Mouse (Mus musculus) left cerebral cortex, postnatal 36 days (tissue): Measurements from ENCODE around the gene Zfp322a. TPM values are rescaled to one million over a fixed set of nuclear protein-coding genes. Genes with fewer than 3 reads are reported as not detected.
A peak's percentile ranks its signal among the peaks of the same experiment; 100 is the strongest.
"Not testable (repeated sequence)": the region's sequence is repeated elsewhere in the genome, so short reads cannot be mapped to it uniquely, and the experiment has no call there.

Source experiments
- DNase-seq, 2 experiments: peaks; one replicate each; pipeline ENCODE4 v3.0.0; 2021 to 2022; ENCODE audit warnings: low spot score in 2 of 2, mixed read lengths in 1 of 2
- intact Hi-C: fragments of 180-260 bp; cut with DNase I; formaldehyde crosslinking; loops from one replicate; pipeline ENCODE4 v1.15.1; 2025
- total RNA-seq, 2 experiments: library from RNA; stranded (reverse); gene quantifications; 2 replicates each; pipeline ENCODE4 v1.2.3; 2021

Gene Zfp322a
- 10 to 100 TPM; 26.3 to 35.5 TPM for total RNA-seq

- intact Hi-C loops: no loop called here
- peak; percentile 97 for DNase-seq
Observed at GRCm38 (mm10) chr13:23368583-23369420, at the start of gene Zfp322a. Zfp322a (minus strand) TSS chr13:23369208.

GRCm38 (mm10) chr13:23412630-23413521 is 43.9 kb upstream of the Zfp322a start:
- intact Hi-C loops: loop anchor here (1.0 to 5.0 kb wide), 2 partner anchors 12 to 1381 kb away; no protein-coding TSS in a partner anchor

GRCm38 (mm10) chr13:23412211-23412629 is 43.2 kb upstream of the Zfp322a start:
- DNase-seq: peak in 1 of 2 experiments; percentile 60
- intact Hi-C loops: loop anchor here (1.0 to 5.0 kb wide), 2 partner anchors 11 to 1380 kb away; no protein-coding TSS in a partner anchor

More at GRCm38 (mm10) chr13:23412630-23413521, 43.9 kb upstream of the Zfp322a start:
- peak; percentile 66 to 79 for DNase-seq

- DNase-seq: no peak
- intact Hi-C loops: loop anchor here (1.0 to 5.0 kb wide), 2 partner anchors 10 to 1379 kb away; no protein-coding TSS in a partner anchor
Observed at GRCm38 (mm10) chr13:23411311-23412210, 42.6 kb upstream of the Zfp322a start.

- DNase-seq: no peak
- intact Hi-C loops: loop anchor here (5.0 kb wide), 1 partner anchor 1378 kb away; no protein-coding TSS in a partner anchor
Observed at GRCm38 (mm10) chr13:23410632-23411031, 41.6 kb upstream of the Zfp322a start.

GRCm38 (mm10) chr13:23402626-23403025 is 33.6 kb upstream of the Zfp322a start:
- intact Hi-C loops: loop anchor here (5.0 to 10.0 kb wide), 2 partner anchors 105 to 1348 kb away; no protein-coding TSS in a partner anchor
- no peak for DNase-seq

GRCm38 (mm10) chr13:23401683-23402527 is 32.9 kb upstream of the Zfp322a start:
- intact Hi-C loops: loop anchor here (1.0 to 10.0 kb wide), 3 partner anchors 10 to 1347 kb away; no protein-coding TSS in a partner anchor
- DNase-seq: peak; percentile 53 to 79

GRCm38 (mm10) chr13:23400771-23401682 is 32.0 kb upstream of the Zfp322a start:
- intact Hi-C loops: loop anchor here (1.0 to 10.0 kb wide), 3 partner anchors 11 to 1346 kb away; no protein-coding TSS in a partner anchor
- DNase-seq: no peak

GRCm38 (mm10) chr13:23396913-23397312 is 27.9 kb upstream of the Zfp322a start:
- intact Hi-C loops, DNase-seq: not testable (repeated sequence)

- intact Hi-C loops: no loop called here
- DNase-seq: peak in 1 of 2 experiments; percentile 11
Observed at GRCm38 (mm10) chr13:23396246-23396703, 27.3 kb upstream of the Zfp322a start.

GRCm38 (mm10) chr13:23395301-23396245 is 26.6 kb upstream of the Zfp322a start:
- intact Hi-C loops: no loop called here
- peak; percentile 7 to 10 for DNase-seq

GRCm38 (mm10) chr13:23387548-23387947 is 18.5 kb upstream of the Zfp322a start:
- intact Hi-C loops: no loop called here
- no peak for DNase-seq

GRCm38 (mm10) chr13:23383127-23383526 is 14.1 kb upstream of the Zfp322a start:
- intact Hi-C loops: no loop called here
- DNase-seq: no peak

GRCm38 (mm10) chr13:23372433-23372832 is 3.4 kb upstream of the Zfp322a start:
- intact Hi-C loops: no loop called here
- no peak for DNase-seq

GRCm38 (mm10) chr13:23370075-23370474 is 1.1 kb upstream of the Zfp322a start:
- no peak for DNase-seq
- intact Hi-C loops: no loop called here

GRCm38 (mm10) chr13:23369421-23369765 is 385 bp upstream of the Zfp322a start:
- intact Hi-C loops: no loop called here
- no peak for DNase-seq
